Mouse (Mus musculus): ENCODE measurements around the gene Bmp2k. TPM values are rescaled to one million over a fixed set of nuclear protein-coding genes. Genes with fewer than 3 reads are reported as not detected.

Gene Bmp2k
- total RNA-seq, 4 experiments from 2014 or later: 21.9 to 35.4 (median 29.1) TPM

DNA sequence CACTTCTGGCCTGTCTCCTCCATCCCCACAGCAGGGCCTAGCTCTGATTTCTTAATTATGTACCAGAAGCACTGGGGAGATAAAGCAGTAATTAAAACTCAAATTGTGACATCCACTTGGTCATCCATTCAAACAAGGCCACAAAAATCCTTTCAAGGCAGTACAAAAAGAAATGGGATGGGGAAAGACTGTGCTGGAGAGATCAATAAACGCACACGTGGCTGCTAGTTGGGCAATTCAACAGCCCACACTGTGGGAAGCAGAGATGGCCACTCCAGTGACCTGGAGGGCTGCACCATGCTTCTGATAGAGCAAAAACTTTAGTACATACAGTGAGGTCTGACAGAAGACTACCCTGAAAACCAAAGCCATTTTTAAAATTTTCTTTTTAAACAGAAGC lies 112.6 kb downstream of the Bmp2k start:
- no peak for DNase-seq

DNA sequence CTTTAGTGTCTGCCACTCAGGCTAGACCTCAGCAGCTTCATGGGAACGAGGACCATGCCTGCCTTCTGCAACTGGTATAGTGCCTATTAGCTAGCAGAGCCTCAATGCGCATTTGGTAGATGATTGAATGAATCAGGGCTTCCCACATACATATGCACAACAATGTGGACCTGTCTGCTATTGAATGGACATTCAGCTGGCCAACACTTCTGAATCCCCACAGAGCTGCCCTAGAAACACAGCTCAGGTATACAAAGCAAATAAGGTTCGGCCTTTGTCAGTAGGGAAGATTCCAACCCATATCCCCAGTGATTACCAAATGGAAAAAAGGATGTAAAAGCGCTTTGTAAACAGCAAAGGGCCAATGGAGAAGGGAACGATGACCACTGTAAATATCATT lies 113.2 kb downstream of the Bmp2k start:
- DNase-seq: no peak

DNA sequence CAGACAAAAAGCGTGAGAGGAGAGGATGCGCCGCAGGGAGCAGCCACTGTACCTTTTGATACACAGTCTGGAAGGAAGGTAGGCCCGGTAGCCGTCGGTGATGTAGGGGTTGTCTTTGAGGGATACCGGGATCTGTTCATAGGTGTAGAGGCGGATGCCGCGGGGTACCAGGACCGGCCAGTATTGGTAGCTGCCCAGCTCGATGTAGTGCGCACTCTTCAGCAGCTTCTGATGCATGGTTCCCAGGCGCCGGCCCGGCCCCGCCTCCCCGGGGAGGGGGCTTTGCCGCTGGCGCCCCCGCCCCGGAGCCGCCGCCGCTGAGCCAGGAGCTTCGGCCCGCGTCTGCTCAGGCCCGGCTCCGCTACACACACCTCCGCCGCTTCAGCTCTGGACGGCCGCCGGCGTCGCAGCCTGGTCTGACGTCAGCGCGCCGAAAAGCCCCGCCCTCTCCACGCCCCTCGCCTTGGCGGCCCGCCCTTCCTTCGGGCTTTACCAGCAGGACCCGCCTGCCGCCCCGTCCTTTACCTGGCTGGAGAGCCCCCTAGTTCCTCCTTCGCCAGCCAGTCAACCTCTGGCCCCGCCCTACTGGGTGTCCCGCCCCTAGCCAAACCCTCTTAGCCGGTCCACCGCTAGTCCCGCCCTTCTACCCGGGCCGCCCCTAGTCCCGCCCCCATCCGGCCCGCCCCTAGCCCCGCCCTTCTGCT lies 113.9 kb downstream of the Bmp2k start, which contains the start of gene Paqr3:
TSS of gene Paqr3 (minus strand) at position 390 of the 704 bp plus-strand sequence.
- DNase-seq: peak; percentile 97

DNA sequence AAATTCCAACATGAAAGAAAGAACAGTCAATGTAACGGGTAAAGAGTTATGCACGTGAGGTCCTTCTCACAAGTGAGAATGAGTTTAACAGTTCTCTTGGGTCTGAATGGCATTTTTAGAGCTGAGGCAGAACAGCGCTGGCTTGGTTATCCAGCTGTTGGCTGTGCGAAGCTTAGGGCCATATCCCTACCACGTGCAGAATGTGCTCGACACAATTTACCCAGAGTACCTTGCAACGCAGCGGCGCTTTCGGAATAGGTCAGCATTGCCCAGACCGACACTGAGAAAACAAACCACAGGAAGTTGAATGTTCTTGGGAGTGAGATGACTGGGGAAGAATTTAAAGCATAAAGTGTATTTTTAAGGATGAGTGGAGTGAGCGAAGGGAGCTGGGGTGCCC lies 127.5 kb downstream of the Bmp2k start:
- DNase-seq: no peak

DNA sequence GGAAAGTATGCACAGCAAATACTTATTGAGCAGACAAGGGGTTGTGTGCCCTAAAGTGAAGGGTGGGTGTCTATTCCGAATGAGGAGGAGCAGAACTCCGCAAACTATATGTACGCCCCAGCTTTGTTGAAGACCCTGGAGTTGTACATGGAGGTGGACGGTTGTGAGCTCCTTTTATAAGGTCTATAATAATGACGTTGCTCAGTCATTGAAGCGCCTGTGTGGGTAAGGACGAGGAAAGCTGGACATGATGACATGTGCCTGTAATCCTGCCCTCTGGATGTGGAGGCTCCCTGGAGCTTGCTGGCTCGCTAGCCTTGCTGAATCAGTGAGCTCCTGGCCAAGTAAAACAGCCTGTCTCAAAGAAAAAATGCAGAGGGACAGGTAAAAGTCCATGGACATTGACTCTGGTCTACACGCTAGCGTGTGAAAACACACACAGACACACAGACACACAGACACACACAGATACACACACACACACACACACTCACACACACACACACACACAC lies 128.0 kb downstream of the Bmp2k start:
- no peak for DNase-seq

DNA sequence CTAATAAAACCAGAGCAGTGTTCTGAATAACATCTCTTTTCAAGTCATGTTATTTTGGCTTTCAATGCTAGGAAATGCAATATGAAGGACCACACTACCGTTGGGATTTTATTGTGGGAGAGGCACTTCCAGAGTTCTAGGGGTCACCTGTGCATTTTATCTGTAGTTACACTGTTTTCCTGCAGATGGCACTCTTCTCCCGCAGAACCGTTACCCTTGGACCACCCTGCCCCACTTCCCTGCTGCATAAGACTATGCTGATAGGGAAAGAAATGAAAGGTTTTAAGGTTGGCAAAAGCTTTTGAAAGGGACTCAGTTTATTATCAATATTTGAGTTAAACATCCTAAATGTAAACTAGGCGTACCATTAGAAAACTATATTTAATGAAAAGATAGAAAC lies 128.5 kb downstream of the Bmp2k start:
- DNase-seq: no peak

DNA sequence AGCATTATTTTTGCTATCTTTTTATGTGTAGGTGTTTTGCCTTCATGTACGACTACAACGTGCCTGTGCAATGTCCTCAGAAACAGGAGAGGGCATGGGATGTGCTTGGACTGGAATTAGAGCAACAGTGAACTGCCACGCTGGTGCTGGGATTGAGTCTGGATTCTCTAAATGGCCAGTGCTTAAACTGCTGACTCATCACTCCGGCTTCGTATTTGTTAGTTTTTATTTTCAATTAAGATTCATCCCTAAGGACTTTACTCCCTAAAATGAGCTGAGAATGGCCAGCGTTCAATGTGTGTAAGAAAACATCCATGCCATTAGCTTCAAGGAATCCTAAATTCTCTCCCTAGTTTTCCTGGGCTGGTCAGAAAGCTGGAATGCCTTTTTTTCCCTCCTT lies 129.8 kb downstream of the Bmp2k start:
- DNase-seq: no peak

DNA sequence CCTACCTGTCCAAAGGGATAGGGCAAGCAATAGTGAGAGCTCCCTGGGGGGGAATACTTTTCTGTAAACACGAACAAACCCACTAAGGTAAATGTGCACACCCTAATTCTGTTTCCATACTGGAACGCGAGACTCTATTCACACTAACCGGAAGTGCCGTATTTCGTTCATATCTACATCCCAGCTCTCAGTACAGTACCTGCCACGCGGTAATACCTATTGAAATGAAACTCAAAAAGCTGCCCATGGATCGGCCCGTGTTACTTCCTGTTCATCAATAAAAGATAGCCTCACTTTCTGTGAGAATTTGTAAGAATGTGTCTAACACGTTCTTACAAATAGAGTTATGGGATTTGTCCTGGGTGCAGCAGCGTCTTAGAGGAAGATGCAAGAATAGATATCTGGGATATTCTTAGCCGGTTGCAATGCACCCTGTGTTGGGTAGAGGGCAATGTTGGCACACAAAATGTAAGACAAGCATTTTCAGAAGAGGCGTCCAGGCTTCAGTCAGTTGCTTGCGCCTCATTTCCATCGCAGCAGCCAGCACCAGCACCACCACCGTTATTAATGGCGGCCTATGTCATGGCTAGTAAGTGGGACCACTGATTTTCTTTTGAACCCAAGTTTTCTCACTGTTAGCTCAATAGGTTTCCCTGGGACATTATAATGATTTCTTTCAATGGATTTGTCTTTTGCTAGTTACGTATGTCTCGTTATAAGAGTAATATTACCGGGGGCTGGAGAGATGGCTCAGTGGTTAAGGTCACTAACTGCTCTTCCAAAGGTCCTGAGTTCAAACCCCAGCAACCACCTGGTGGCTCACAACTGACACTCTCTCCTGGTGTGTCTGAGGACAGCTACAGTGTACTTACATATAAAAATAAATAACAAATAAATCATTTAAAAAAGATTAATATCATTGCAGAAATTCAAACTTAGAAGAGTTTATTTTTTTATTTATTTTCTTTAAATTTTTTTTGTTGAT lies 131.0 kb downstream of the Bmp2k start:
- DNase-seq: no peak

DNA sequence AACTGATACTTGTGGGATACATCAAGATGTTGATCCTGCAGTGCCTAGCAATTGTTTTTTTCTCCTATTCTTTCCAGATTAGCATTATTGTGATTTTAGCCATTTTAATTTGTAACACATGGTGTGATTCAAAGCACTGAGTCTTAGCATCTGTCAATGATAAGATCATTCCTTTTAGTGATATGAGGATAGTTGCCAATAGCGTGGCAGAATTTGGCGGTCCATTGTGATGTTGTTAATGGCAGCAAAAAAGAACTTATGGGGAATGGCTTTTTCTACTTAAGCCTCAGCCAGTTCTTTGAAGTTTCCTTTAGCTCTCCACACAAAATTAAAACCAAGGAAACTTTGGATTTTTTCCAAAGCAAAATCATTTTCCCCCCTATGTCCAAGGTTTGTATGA lies 132.1 kb downstream of the Bmp2k start:
- no peak for DNase-seq

DNA sequence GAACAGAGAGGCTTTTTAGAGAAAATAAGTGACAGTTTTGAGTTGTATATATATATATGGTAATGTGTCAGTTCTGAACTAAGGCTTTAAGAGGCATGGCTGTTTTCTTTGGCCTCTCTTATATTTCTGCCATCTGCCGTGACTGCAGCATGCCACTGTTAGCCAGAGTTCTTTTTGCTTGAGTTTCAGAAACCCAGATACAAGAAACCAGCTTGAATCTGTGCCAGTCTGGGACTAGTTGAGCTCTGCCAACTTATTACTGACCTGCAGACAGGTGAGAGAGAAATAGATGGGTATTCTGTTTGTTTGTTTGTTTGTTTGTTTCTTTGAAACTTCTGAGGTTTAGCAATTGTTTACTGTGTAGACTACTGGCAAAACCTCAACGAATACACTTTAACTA lies 137.8 kb downstream of the Bmp2k start:
- no peak for DNase-seq

Other genes starting within 250 kb of the Bmp2k start
- 10 to 100 TPM; 15.7 to 30.5 (median 22.7) TPM for gene Anxa3, start 204.3 kb upstream of the Bmp2k start, total RNA-seq (2022)
- 1 to 10 TPM; 6.9 to 8.8 (median 7.5) TPM for gene Paqr3, start 113.9 kb downstream of the Bmp2k start, total RNA-seq (2022)